Mouse (Mus musculus) hindbrain, postnatal 0 days (tissue): ENCODE results near the gene Kremen2. TPM values are rescaled to one million over a fixed set of nuclear protein-coding genes. Genes with fewer than 3 reads are reported as not detected.

Source experiments
- ATAC-seq: fragments of 200-750 bp; cut with Nextera tagmentation; 2 replicates; pipeline ENCODE4 v1.8.0; 2017; ENCODE audit warnings: mild to moderate bottlenecking, moderate TSS enrichment, moderate library complexity
- DNase-seq: peaks from one replicate; pipeline ENCODE4 v3.0.0-alpha.2; 2015; ENCODE audit warnings: low spot score
- H3K27ac ChIP-seq: fragments of 300-500 bp; sonication (generic); 2 replicates; pipeline ENCODE4 v1.5.1; 2014; ENCODE audit warnings: mild to moderate bottlenecking
- H3K27me3 ChIP-seq: fragments of 300-500 bp; sonication (generic); 2 replicates; pipeline ENCODE4 v1.6.1; 2014; ENCODE audit warnings: low read length, mixed read lengths; ENCODE audit not compliant: insufficient read depth
- H3K36me3 ChIP-seq: fragments of 300-500 bp; sonication (generic); 2 replicates; pipeline ENCODE4 v1.6.1; 2014; ENCODE audit warnings: low read length, mixed read lengths; ENCODE audit not compliant: insufficient read depth
- H3K4me1 ChIP-seq: fragments of 300-500 bp; sonication (generic); 2 replicates; pipeline ENCODE4 v1.6.1; 2014; ENCODE audit warnings: antibody characterized with exemption, low read length, mixed read lengths; ENCODE audit not compliant: insufficient read depth
- H3K4me2 ChIP-seq: fragments of 300-500 bp; sonication (generic); 2 replicates; pipeline ENCODE4 v1.6.1; 2014; ENCODE audit warnings: low read depth, mild to moderate bottlenecking, low read length, moderate library complexity, mixed read lengths
- H3K4me3 ChIP-seq: fragments of 300-500 bp; sonication (generic); 2 replicates; pipeline ENCODE4 v1.5.1; 2014; ENCODE audit warnings: low read length
- H3K9ac ChIP-seq: fragments of 300-500 bp; sonication (generic); replicated peaks from 2 replicates; pipeline ENCODE4 v1.6.1; 2014; ENCODE audit warnings: mild to moderate bottlenecking, low read length, moderate library complexity, mixed read lengths
- H3K9me3 ChIP-seq: fragments of 300-500 bp; sonication (generic); 2 replicates; pipeline ENCODE4 v1.6.1; 2016; ENCODE audit warnings: low read length, mixed read lengths
- CTCF ChIP-seq: IDR thresholded peaks from 2 replicates; pipeline ENCODE4 v1.5.1; 2016; ENCODE audit warnings: antibody characterized with exemption, control low read depth, low read depth
- WGBS: fragments of 180-500 bp; shearing (Covaris S2); extraction: QIAGEN DNeasy Blood & Tissue Kit; methylation state at CpG from one replicate; pipeline ENCODE4 v1.1.7; 2014; 5-methylcytosine and 5-hydroxymethylcytosine counted together
- polyA plus RNA-seq: library from polyadenylated mRNA; unstranded; fragments of >200 nt; fragmentation: Nextera tagmentation; extraction: Ambion mirVana; gene quantifications from 2 replicates; pipeline ENCODE4 v1.2.1, GENCODE M21; 2015
- total RNA-seq: library from RNA; depleted of rRNA; stranded (reverse); fragments of >200 nt; gene quantifications from 2 replicates; pipeline ENCODE4 v1.2.3, GENCODE M21; 2014

Gene Kremen2
- total and polyA plus RNA-seq, 2 experiments from 2014 or later, result 1.2 to 1.4 TPM

GRCm38 (mm10) chr17:23748026-23748425 lies 2.4 kb upstream of the Kremen2 start:
- DNase-seq (no peak), ATAC-seq (no peak)
- Histone ChIP-seq H3K4me2 (no peak overlapping the region), H3K9me3 (no peaks in the 10 kb centered on the region), H3K27me3 (peaks cover 29% of the 10 kb centered on the region), H3K4me3 (no peak overlapping the region), H3K9ac (no peak overlapping the region), H3K27ac (no peak overlapping the region), H3K4me1 (peaks cover 13% of the 10 kb centered on the region; the same call in 1 of the 2 replicates), H3K36me3 (peaks cover 15% of the 10 kb centered on the region)
- 37% methylated on average over 6 of the region's 6 CpGs for WGBS
- TF ChIP-seq CTCF, result no peak

- 85% methylated on average over 3 of the region's 3 CpGs for WGBS
- no peak overlapping the region for H3K9ac ChIP-seq
- no peaks in the 10 kb centered on the region for H3K9me3 ChIP-seq
- H3K36me3 ChIP-seq, result peaks cover 10% of the 10 kb centered on the region
- no peak overlapping the region for H3K27ac ChIP-seq
- no peak overlapping the region for H3K4me3 ChIP-seq
- no peak for DNase-seq
- H3K27me3 ChIP-seq, result peaks cover 34% of the 10 kb centered on the region
- TF ChIP-seq CTCF, result no peak
- peaks cover 14% of the 10 kb centered on the region; the same call in 1 of the 2 replicates for H3K4me1 ChIP-seq
- ATAC-seq, result no peak
- no peak overlapping the region for H3K4me2 ChIP-seq
These were observed 1.8 kb upstream of the Kremen2 start for GRCm38 (mm10) chr17:23747471-23747870.

- H3K9ac ChIP-seq, result no peak overlapping the region
- no peak overlapping the region for H3K27ac ChIP-seq
- 88% methylated on average over 3 of the region's 3 CpGs for WGBS
- H3K27me3 ChIP-seq, result peaks cover 41% of the 10 kb centered on the region
- H3K4me2 ChIP-seq, result no peak overlapping the region
- peaks cover 17% of the 10 kb centered on the region; the same call in 1 of the 2 replicates for H3K4me1 ChIP-seq
- peaks cover 6% of the 10 kb centered on the region for H3K36me3 ChIP-seq
- no peak for DNase-seq
- no peaks in the 10 kb centered on the region for H3K9me3 ChIP-seq
- H3K4me3 ChIP-seq, result no peak overlapping the region
- ATAC-seq, result no peak
- TF ChIP-seq CTCF, result no peak
These were observed 1.1 kb upstream of the Kremen2 start for GRCm38 (mm10) chr17:23746767-23747166.

- H3K4me2 ChIP-seq, result peak overlapping the region; percentile 65
- peaks cover 46% of the 10 kb centered on the region for H3K27me3 ChIP-seq
- peaks cover 1% of the 10 kb centered on the region; the same call in 1 of the 2 replicates for H3K36me3 ChIP-seq
- DNase-seq (no peak), ATAC-seq (no peak)
- no peak overlapping the region for H3K27ac ChIP-seq
- peak overlapping the region; percentile 40 for H3K4me3 ChIP-seq
- peaks cover 17% of the 10 kb centered on the region; the same call in 1 of the 2 replicates for H3K4me1 ChIP-seq
- H3K9me3 ChIP-seq, result no peaks in the 10 kb centered on the region
- H3K9ac ChIP-seq, result no peak overlapping the region
- TF ChIP-seq CTCF, result peak; percentile 49
- 4% methylated on average over 12 of the region's 12 CpGs for WGBS
These were observed 678 bp upstream of the Kremen2 start for GRCm38 (mm10) chr17:23746311-23746710.

GRCm38 (mm10) chr17:23744651-23745050 lies 982 bp downstream of the Kremen2 start:
- 3% methylated on average over 14 of the region's 14 CpGs for WGBS
- DNase-seq, result no peak
- Histone ChIP-seq H3K9ac (no peak overlapping the region), H3K4me1 (peaks cover 22% of the 10 kb centered on the region; the same call in 1 of the 2 replicates), H3K4me2 (peak overlapping the region; percentile 65), H3K9me3 (no peaks in the 10 kb centered on the region), H3K27me3 (peaks cover 48% of the 10 kb centered on the region), H3K4me3 (peak overlapping the region; percentile 40; the same call in 1 of the 2 replicates), H3K36me3 (no peaks in the 10 kb centered on the region), H3K27ac (no peak overlapping the region)
- ATAC-seq, result no peak
- no peak for TF ChIP-seq CTCF

- 27% methylated on average over 8 of the region's 8 CpGs for WGBS
- DNase-seq, result no peak
- Histone ChIP-seq H3K36me3 (no peaks in the 10 kb centered on the region), H3K4me3 (no peak overlapping the region), H3K4me1 (peaks cover 25% of the 10 kb centered on the region; the same call in 1 of the 2 replicates), H3K9ac (no peak overlapping the region), H3K27ac (no peak overlapping the region), H3K4me2 (no peak overlapping the region), H3K27me3 (peaks cover 48% of the 10 kb centered on the region), H3K9me3 (no peaks in the 10 kb centered on the region)
- ATAC-seq, result no peak
- TF ChIP-seq CTCF, result no peak
These were observed 1.6 kb downstream of the Kremen2 start for GRCm38 (mm10) chr17:23744076-23744475.

- DNase-seq (no peak), ATAC-seq (no peak)
- Histone ChIP-seq H3K4me1 (peaks cover 35% of the 10 kb centered on the region), H3K9ac (no peak overlapping the region), H3K4me3 (no peak overlapping the region), H3K27ac (no peak overlapping the region), H3K36me3 (no peaks in the 10 kb centered on the region), H3K4me2 (no peak overlapping the region), H3K9me3 (no peaks in the 10 kb centered on the region), H3K27me3 (peaks cover 48% of the 10 kb centered on the region)
- WGBS, result 65% methylated on average over 12 of the region's 12 CpGs
- no peak for TF ChIP-seq CTCF
These were observed 2.7 kb downstream of the Kremen2 start for GRCm38 (mm10) chr17:23742941-23743340.
